Mouse (Mus musculus) adrenal gland, adult 18-20 months (tissue): Measurements from ENCODE around the gene Casp1. TPM values are rescaled to one million over a fixed set of nuclear protein-coding genes. Genes with fewer than 3 reads are reported as not detected.

Experiments
- DNase-seq, 2 experiments: peaks; one replicate each; pipeline ENCODE4 v3.0.0; 2021 to 2022; ENCODE audit warnings: low spot score in 2 of 2
- long read RNA-seq, 2 experiments: library from polyadenylated mRNA; stranded (forward); transcript quantifications; one replicate each; pipeline ENCODE4 v2.0.0; 2021
- total RNA-seq, 2 experiments: library from RNA; stranded (reverse); gene quantifications; 1 replicate in 1 of 2; 2 replicates in 1 of 2; pipeline ENCODE4 v1.2.3; 2021

The Casp1 gene
- total RNA-seq, result 1 to 10 TPM; 3.1 to 6.6 TPM
- long read RNA-seq, experiment 1, partial matches to known transcripts, result 1 of 3 reads
- long read RNA-seq, experiment 1, other reads (novel, unspliced or antisense), result 1 of 3 reads
- long read RNA-seq, experiment 2, partial matches to known transcripts, result 0 of 2 reads
- long read RNA-seq, experiment 2, other reads (novel, unspliced or antisense), result 0 of 2 reads

DNA sequence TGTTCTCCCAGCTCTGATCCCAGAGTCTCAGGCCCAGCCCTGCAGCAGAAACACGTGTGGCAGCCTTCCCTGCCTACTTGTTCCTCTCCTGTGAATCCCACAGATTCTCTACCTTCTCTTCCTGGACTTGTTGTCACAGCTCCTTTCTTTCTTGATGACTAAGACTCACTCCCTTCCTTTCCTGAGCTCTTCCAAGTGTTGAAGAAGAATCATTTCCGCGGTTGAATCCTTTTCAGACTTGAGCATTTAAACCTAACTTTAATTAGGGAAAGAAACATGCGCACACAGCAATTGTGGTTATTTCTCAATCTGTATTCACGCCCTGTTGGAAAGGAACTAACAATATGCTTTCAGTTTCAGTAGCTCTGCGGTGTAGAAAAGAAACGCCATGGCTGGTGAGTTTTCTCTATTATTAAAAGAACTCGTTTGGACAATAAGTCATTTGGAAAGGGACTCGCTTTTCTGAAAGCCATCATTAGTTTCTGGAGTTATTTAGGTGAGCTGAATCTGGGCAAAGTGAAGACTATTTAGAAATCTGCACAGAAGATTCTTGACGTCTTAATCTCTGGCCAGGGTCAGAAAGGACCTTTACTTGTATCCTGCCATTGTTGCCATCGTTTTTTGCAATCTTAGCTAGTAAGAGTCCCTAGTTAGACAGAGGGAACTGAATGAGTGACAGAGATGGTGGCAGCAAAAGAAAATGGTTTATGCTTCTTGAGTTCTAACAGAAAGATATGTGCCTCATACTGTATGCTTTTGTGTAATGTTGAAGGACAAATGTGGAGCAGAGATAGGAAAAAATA lies at the start of gene Casp1:
Gene Casp1, plus strand, starts transcription at position 189 of the 803 bp plus-strand sequence.
- DNase-seq, result no peak

DNA sequence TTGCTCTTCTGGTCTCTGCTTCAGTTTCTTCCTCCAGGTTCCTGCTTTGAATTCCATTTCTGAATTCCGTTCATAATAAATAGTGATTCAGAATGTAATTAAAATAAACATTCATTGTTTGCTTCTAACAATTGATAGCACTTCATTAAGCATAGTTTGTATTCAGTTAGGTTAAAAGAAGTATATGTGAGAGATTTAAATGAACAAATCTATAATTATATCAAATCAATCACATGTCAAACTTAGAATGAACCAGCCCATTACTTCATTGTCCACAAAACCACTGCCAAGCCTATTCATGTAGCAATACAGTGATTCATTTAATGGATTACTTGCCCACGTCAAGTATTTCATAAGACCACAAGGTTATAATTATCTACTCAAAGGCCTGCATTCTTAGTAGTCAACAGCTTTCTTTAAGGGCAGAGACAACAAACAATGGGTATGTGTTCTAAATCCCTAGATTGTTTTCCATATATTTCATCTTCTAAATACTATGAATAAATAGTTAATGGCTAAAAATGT lies 34.3 kb upstream of the Casp1 start:
- no peak for DNase-seq

DNA sequence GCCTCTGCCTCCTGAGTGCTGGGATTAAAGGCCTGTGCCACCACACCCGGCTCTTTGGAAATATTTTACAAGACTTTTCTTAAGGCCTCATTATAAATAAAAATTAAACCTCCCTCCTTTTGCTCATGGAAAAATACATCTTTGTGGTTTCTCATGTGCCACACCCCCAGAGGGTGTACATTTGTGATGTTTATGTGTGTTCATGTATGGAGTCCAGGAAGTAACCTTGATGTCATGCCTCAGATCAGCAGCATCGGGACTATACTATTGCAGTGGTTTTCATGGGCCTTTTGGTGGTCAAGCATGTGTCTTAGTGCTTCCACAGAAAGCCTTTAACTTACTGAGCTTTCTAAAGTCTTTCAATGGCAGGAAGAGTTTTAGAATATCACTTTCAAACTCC lies 28.0 kb upstream of the Casp1 start:
- no peak for DNase-seq

DNA sequence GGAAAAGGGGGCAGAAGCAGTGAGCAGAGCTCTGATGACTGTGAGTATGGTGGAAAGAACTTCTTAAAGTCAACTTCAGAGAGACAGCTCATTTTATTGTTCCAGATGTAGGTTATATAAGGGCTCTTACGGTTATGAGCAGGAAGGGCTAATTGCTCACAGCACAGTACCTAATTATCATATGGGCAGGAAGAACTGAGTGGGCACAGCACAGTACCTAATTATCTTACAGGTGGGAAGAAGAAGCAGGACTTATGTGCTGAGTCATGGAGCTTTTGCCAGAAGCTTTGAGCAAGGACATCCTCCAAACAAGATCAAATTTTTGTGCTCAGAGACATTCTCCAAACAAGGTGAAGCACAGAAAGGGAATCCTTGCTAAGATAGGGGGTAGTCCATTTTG lies 27.4 kb upstream of the Casp1 start:
- DNase-seq, result no peak

DNA sequence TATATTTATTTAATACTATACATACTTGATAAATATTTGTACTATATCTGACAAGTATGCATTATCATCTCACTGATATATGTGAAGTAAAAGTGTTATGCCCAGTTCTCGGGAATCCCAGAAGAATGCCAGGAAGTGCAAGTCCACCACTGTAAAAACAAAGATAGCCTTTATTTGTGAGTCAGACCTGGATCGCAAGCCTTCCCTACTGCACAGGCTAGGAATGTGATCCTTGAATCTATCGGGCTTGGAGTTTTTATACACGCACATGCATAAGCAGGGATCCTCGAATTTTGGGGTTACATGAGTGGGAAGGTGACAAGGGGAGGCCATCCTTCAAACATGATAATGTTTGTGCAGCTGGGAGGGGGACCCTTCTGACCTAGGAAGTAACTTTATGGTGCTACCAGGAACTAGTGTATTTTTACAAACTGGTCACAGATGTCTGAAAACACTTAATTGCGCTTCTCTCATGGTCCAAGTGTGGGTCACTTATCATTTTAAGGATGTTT lies 26.9 kb upstream of the Casp1 start:
- DNase-seq, result no peak

DNA sequence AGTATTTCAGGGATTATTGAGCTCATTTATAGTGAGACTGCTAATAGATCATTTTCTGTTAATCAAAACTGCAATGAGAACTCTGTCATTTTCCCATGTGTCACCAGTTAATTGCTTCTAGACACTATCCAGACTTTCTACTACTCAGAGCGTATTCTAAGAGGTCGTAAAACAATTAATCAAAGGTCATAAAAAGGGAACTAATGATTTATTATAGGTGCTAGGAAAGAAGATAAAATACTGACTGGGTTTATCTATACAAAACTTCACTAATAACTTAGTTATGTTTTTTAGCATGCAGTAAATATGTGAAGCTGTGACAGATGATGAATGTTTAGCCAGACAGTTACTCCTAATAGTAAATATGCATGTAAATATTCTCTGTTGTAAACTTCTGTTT lies 12.2 kb upstream of the Casp1 start:
- no peak for DNase-seq

DNA sequence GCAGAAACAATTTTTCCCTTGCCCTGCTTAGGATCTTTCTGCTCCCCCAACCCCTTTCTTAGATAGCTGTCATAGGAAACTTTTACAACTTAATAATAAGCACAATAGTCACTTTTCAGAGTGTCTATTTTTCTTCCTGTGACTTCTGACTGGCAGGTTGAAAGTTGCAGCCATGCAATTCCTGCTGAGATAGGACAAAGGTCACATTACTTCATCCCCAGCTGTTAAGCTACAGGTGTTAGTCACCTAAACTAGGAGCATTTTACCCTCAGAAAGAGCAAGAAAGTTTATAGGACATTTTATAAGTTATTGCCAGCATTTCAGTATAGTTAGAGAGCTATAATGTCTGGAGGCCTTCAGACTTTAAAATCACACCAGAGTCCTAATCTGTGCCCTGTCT lies 11.7 kb upstream of the Casp1 start:
- DNase-seq, result no peak

DNA sequence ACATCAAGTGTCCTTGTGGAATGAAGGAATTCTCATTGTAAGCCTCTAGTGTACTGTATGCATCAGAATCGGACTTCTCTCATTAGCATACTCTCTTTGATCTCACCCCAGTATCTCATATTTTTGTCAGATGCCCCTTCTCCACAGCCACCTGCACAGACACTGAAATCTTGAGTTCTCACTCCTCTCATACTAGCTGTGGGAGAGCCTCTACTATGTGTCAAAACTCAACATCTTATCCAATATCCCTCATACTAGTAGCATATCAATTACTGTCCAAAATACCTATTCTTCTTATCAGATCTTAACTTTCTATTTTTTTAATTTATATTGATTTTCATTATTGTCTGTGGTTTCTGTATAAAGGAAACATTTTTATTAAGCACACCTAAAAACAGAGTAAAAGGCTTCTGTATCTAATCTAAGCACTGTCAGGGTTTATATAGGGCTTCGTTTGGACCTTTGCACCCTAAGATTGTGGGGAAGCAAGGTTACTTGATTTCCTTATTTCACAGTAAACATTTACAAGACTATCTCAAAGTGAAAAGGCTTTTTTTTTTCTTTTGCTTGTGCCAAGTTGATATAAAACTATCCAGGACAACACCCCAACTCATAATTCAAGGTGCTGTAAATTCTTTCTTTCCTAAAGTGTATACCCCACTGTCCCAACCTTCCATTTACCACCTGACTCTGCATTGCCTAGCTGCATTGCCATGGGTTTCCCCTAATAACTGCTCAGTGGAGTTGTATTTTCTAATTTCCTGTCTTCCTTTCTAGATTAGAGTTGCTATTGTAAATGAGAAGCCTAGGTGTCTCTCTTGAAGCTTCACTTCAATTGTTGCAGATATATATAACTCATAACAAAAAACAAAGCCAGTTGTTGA lies 1.7 kb upstream of the Casp1 start:
- no peak for DNase-seq

DNA sequence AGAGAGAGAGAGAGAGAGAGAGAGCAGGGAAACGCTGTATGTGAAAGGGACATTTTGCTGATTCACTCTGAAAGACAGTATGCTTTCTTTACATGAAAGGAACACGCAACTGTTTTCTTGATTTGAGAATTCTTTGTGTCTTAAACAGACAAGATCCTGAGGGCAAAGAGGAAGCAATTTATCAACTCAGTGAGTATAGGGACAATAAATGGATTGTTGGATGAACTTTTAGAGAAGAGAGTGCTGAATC lies 740 bp downstream of the Casp1 start:
- no peak for DNase-seq

DNA sequence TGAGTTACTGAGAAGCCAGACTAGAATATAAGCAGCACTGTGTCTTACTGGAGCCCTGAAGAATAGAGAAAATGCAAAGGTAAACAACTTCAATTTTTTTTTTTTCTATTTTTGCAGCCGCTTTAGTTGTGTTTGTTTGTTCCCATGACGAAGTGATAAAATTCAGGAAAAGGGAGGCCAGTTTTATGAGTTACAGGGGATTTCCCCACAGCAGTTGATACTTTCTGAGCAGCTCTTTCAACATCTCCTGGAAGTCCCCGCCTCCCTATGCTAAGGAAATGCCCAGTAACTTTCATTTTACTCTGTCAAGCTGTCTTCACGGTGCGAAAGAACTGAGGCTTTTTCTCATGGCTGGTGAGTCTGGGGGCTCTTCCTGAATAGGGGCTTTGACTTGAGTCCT lies 10.2 kb downstream of the Casp1 start, which contains the start of gene Casp4:
Gene Casp4, plus strand, starts transcription at position 268 of the 400 bp plus-strand sequence.
- no peak for DNase-seq

DNA sequence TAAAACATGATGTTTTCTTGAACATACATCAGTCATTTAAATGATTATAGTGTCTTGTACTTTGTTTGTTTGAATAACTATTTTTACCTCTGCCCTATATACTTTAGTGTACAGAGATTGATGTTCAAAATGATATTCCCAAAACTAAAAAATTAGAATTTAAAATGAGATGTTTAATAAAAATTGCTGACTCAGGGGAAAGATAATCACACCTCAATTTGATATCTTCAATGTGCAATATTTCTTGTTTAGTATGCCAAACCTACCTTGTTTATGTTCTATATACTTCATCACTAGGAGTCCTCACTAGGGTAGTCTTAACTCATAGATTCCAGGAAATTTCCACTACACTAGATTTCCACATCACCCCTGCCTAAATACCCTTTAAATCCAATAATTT lies 11.8 kb downstream of the Casp1 start:
- DNase-seq, result no peak

DNA sequence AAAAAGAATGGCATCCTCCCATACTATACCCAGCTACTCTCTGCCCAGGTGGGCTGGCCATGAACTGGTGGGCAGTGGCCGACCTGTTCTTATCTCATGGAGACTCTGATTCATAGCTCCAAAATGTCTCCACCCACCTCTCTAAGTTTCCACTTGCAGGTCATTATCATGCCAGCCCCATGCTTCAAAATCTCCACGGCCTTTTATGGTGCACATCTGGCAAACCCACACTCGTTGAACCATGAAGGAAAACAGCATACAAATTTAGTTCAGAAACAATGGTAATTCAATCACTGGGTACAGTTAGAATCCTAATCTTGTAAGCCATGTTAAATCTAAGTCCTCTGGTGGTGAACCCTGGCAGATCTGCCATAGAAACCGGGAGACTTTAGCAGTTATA lies 13.1 kb downstream of the Casp1 start:
- no peak for DNase-seq

DNA sequence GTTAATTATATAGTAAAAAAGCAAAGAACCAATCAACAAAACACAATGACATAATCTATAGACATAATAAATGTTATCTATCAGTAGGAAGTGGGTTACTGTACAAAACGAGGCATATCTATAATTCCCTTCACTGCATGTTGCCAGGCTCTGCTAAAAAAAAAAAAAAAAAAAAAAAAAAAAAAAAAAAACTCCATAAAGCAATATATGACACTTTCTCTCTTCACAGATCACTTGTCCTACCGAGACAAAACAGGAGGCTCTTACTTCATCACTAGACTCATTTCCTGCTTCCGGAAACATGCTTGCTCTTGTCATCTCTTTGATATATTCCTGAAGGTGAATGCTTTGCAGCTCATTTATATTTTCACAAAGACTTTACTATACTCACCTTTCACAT lies 29.9 kb downstream of the Casp1 start:
- no peak for DNase-seq

DNA sequence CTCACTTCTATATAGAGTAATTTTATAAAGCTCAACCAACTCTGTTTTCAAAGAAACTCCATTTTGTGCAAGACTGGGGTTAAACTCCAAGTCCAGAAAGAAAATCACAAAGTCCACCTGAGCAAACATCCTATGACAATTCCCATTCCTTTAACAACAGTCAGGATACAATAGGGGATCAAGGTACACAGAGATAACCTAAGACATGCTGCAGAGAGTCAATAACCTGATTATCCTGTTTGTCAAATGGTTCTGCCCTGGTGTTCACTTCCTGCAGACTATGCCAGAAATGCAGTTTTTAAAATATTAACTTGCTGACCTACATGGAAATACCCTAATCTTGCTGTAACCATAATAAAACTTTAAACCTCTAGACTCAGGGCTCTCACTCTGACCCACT lies 34.1 kb downstream of the Casp1 start:
- no peak for DNase-seq

DNA sequence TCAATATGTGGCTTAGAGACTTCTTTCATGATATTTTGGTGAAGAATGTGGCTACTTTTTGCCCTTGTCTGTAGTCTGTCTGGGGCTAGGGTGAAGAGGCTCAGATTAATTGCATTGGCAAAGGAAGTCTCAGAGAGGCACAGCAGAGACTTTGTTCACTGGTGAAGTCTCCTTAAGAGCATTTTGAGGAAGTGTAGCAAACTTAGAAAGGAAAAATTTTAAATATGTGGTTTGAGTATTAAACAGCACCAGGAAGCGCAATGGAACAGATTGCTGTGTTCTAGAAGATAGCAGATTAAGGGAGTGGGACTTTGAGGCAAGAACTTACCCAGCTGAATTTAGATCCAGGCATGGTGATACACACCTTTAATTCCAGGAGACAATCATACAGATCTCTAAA lies 35.1 kb downstream of the Casp1 start:
- no peak for DNase-seq

DNA sequence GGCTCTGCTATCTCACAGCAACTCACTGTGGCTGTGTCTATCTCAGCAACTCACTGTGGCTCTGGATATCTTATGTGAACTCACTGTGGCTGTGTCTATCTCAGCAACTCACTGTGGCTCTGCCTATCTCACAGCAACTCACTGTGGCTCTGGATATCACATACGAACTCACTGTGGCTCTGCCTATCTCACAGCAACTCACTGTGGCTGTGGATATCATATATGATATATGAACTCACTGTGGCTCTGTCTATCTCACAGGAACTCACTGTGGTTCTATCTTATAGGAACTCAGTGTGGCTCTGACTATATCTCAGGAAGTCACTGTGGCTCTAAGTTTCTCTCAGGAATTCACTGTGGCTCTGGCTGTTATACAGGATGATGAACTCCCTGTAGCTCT lies 44.8 kb downstream of the Casp1 start:
- DNase-seq, result no peak

DNA sequence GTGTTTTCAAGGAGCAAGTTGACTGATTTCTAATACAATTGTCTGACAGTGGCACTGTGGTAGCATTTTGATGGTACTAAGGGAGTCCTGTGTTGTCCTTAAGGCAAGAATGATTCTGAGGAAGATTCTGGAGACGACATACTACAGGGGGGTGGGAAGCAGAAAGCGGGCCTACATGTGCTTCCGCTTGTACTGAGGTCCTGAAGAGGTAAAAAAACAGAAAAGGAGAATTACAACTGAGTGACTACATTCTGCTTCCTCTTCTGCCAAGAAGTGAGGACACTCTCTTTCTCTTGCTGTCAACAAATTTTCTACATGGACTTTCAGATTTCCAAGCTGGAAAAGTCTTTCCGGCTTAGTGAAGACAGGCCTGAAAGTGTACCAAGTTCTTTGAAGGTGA lies 45.8 kb downstream of the Casp1 start:
- DNase-seq, result no peak

DNA sequence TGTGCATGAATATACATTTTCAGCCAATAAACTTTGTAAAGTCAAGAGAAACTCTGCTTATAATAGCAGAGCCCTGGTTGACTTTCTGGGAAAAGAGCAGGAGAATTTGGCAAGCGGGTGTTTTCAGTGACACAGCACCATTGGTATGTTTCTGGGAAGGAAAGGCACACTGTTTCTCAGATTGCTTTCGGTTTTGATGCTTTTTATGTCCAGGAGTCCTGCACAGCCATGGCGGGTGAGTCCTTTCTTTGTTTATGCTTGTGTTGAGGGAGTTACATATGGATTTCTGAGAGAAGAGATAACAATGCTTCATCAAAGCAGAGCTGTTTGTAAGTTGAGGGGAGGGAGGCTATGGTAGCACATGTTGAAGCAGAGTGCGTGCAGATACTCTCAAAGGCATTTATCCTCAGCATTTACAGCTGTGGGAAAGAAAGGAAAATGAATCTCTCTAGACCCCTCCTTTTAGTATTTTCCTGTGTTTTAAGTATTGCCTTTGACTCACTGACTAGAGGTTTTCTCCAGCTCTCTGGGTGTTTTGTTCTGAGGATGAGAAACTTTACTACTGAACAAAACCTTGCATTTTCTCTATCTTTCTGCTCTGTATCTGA lies 47.1 kb downstream of the Casp1 start, which contains the start of gene Casp12:
Gene Casp12, plus strand, starts transcription at position 140 of the 608 bp plus-strand sequence.
- DNase-seq, result peak; percentile 28 to 32

DNA sequence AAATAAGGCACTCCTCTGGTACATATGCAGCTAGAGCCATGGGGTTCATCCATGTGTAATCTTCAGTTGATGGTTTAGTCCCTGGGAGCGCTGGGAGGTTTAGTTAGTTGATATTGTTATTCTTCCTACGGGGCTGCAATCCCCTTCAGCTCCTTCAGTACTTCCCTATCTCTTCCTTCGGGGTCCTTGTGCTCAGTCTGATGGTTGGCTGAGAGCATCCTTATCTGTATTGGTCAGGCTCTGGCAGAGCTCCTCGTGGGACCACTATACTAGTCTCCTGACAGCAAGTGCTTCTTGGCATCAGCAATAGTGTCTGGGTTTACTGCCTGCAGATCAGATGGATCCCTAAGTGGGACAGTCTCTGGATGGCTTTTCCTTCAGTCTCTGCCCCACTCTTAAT lies 49.1 kb downstream of the Casp1 start:
- DNase-seq, result no peak

DNA sequence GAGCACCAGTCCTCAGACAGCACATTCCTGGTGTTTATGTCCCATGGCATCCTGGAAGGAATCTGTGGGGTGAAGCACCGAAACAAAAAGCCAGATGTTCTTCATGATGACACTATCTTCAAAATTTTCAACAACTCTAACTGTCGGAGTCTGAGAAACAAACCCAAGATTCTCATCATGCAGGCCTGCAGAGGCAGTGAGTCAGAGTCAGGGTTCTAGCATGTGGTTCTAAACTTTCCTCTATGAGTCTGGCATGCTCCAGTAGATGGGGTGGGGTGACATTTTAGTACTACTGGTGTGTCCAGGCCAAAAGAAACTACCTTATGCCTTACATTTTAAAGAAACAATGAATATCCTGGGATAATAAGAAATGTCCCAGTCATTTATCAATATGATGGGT lies 55.4 kb downstream of the Casp1 start:
- no peak for DNase-seq

DNA sequence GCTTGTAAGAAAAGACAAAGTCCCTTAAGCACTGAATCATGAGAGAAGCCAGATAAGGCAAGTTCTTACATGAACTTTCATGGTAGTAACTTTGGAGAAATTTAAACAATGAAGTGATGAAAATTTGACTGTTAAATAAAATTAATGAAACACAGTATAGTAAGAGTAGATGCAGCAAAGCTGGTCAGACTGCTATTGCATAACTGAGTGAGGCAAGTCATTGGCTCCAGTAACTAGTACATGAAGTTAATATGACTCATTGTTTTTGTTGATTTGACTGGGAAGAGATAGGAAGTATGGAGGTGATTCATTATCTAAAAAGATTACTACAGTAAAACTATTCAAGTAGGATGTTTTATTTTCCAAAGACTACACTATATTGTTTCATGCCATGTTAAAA lies 58.5 kb downstream of the Casp1 start:
- no peak for DNase-seq
